ENCODE assay signal across 11 mouse cellular contexts in the genomic region with DNA sequence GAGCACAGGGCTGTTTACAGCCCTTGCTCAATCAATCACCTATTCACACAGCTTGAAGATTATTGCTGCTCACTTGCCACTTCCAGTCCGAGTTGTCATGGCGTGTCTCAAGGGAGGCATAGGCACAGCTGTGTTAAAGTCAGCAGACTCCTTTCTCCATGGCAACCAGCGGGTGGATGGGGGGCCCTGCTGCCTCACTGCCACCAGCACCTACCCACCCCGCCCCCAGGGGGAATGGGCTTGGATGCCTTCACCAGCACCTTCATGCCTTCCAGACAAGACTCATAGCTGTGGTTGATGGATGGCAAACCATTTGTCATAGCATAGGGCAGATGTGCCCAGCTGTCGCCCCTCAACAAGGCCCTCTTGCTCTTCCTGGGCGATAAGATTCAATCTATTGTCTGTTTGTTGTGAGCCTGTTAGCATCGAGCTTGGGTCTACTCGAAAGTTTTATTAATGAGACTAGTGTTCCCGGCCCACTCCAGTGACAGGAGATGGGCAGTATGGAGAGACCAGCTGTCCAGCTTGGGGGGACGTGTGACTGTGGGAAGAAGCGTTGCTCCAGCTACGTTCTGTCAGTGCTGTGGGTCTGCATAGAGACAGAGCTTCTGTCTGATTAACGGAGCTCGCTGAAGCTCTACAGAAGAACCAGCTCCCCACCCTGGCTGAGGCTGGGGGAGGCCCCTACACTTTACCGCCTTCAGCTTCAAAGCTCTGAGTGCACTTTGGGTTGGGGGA.
A peak's percentile ranks its signal among the peaks of the same experiment; 100 is the strongest.
DNase-seq lines count a peak whose midpoint lies in the region; ATAC-seq lines count a peak whose summit lies in the region.
"Had no signal": no experiment of that assay in that cellular context is flagged by ENCODE, and none has a peak within 500 bp of the region (broad histone marks: within the 10 kb centered on the region; RNA-seq: fewer than 3 reads in every experiment).

No protein-coding gene starts in this region.

- H3K36me3 ChIP-seq in forebrain, embryonic 15.5 days, result no peaks in the 10 kb centered on the region
- H3K36me3 ChIP-seq in forebrain, embryonic 11.5 days (ENCODE audit: control insufficient read depth, insufficient read depth, low read length), result no peaks in the 10 kb centered on the region
- H3K36me3 ChIP-seq in midbrain, embryonic 10.5 days, result no peaks in the 10 kb centered on the region
- H3K36me3 ChIP-seq in stomach, embryonic 16.5 days (ENCODE audit: control insufficient read depth, insufficient read depth, low read length), result no peaks in the 10 kb centered on the region
- H3K36me3 ChIP-seq: liver, embryonic 15.5 days had no signal

- no peak overlapping the region for H3K4me2 ChIP-seq in forebrain, embryonic 15.5 days (replicated peaks)
- no peak overlapping the region for H3K4me2 ChIP-seq in forebrain, embryonic 11.5 days (ENCODE audit: low read depth, low read length, severe bottlenecking)
- no peak overlapping the region for H3K4me2 ChIP-seq in stomach, embryonic 16.5 days (ENCODE audit: low read depth, low read length)
- H3K4me2 ChIP-seq: liver, embryonic 15.5 days had no signal

- ATAC-seq in forebrain, embryonic 15.5 days (replicated peaks), result peak; percentile 35; the same call in 1 of the 2 replicates
- no peak for ATAC-seq in forebrain, embryonic 11.5 days (replicated peaks; ENCODE audit: low FRiP score)
- peak; percentile 11; the same call in 1 of the 2 replicates for ATAC-seq in stomach, embryonic 16.5 days (ENCODE audit: insufficient read depth, low FRiP score)
- no peak for ATAC-seq in megakaryocyte progenitor cell, adult 5-6 weeks (replicated peaks; ENCODE audit: poor library complexity)

- no peak for DNase-seq in forebrain, embryonic 11.5 days (ENCODE audit: low spot score)
- DNase-seq in right cerebral cortex, postnatal 10 days (ENCODE audit: low spot score in 2 of 2), result peak; percentile 40 to 41
- DNase-seq in right cerebral cortex, postnatal 36 days (ENCODE audit: low spot score in 2 of 2), result no peak
- DNase-seq in midbrain, embryonic 10.5 days (ENCODE audit: low spot score), result no peak
- DNase-seq in B cell, adult 2 months, result no peak
- DNase-seq: adrenal gland, postnatal 10 days; cerebellum, postnatal 25 days had no signal

- no peak overlapping the region for H3K9ac ChIP-seq in forebrain, embryonic 15.5 days (replicated peaks)
- no peak overlapping the region for H3K9ac ChIP-seq in forebrain, embryonic 11.5 days (ENCODE audit: low read length)
- no peak overlapping the region for H3K9ac ChIP-seq in stomach, embryonic 16.5 days (ENCODE audit: low read length)
- H3K9ac ChIP-seq: liver, embryonic 15.5 days had no signal

- WGBS in forebrain, embryonic 15.5 days, result 57% methylated on average over 15 of the region's 15 CpGs
- 75% methylated on average over 15 of the region's 15 CpGs for WGBS in forebrain, embryonic 11.5 days
- 75% methylated on average over 15 of the region's 15 CpGs for WGBS in midbrain, embryonic 10.5 days
- WGBS in stomach, embryonic 16.5 days, result 33% methylated on average over 15 of the region's 15 CpGs

- H3K27me3 ChIP-seq in forebrain, embryonic 15.5 days, result no peaks in the 10 kb centered on the region
- H3K27me3 ChIP-seq in forebrain, embryonic 11.5 days (ENCODE audit: control insufficient read depth, insufficient read depth, low read length), result no peaks in the 10 kb centered on the region
- no peaks in the 10 kb centered on the region for H3K27me3 ChIP-seq in midbrain, embryonic 10.5 days (ENCODE audit: low read depth, poor library complexity, severe bottlenecking)
- no peaks in the 10 kb centered on the region for H3K27me3 ChIP-seq in stomach, embryonic 16.5 days (ENCODE audit: control insufficient read depth, insufficient read depth, low read length)
- H3K27me3 ChIP-seq: liver, embryonic 15.5 days had no signal

- no peak overlapping the region for H3K27ac ChIP-seq in forebrain, embryonic 15.5 days (replicated peaks)
- no peak overlapping the region for H3K27ac ChIP-seq in forebrain, embryonic 11.5 days (ENCODE audit: low read depth, low read length)
- peak overlapping the region; percentile 63 for H3K27ac ChIP-seq in midbrain, embryonic 10.5 days (replicated peaks)
- no peak overlapping the region for H3K27ac ChIP-seq in stomach, embryonic 16.5 days (ENCODE audit: low read length)
- H3K27ac ChIP-seq: liver, embryonic 15.5 days had no signal

- no peaks in the 10 kb centered on the region for H3K9me3 ChIP-seq in forebrain, embryonic 15.5 days
- no peaks in the 10 kb centered on the region for H3K9me3 ChIP-seq in forebrain, embryonic 11.5 days (ENCODE audit: control insufficient read depth, low read length)
- H3K9me3 ChIP-seq in midbrain, embryonic 10.5 days (replicated peaks), result no peaks in the 10 kb centered on the region
- H3K9me3 ChIP-seq in stomach, embryonic 16.5 days (replicated peaks; ENCODE audit: control insufficient read depth, low read length), result no peaks in the 10 kb centered on the region
- H3K9me3 ChIP-seq: liver, embryonic 15.5 days had no signal

- H3K4me1 ChIP-seq in forebrain, embryonic 15.5 days, result peaks cover 7% of the 10 kb centered on the region
- peaks cover 5% of the 10 kb centered on the region; the same call in 1 of the 2 replicates for H3K4me1 ChIP-seq in forebrain, embryonic 11.5 days (replicated peaks; ENCODE audit: control insufficient read depth, insufficient read depth, low read length)
- H3K4me1 ChIP-seq in midbrain, embryonic 10.5 days, result peaks cover 19% of the 10 kb centered on the region
- peaks cover 7% of the 10 kb centered on the region; the same call in 1 of the 2 replicates for H3K4me1 ChIP-seq in stomach, embryonic 16.5 days (ENCODE audit: control insufficient read depth, insufficient read depth, low read length)
- H3K4me1 ChIP-seq: liver, embryonic 15.5 days had no signal

- no peak overlapping the region for H3K4me3 ChIP-seq in forebrain, embryonic 15.5 days
- H3K4me3 ChIP-seq in forebrain, embryonic 11.5 days (ENCODE audit: low read depth, low read length), result no peak overlapping the region
- no peak overlapping the region for H3K4me3 ChIP-seq in midbrain, embryonic 10.5 days
- H3K4me3 ChIP-seq in stomach, embryonic 16.5 days (replicated peaks; ENCODE audit: low read length), result no peak overlapping the region
- H3K4me3 ChIP-seq: liver, embryonic 15.5 days had no signal

Comparison
In these comparisons a context has a peak if more than half of its experiments do, and no peak if none do; other contexts are left out.
1. ATAC-seq: peak in forebrain, embryonic 15.5 days (single experiment) and stomach, embryonic 16.5 days (single experiment); none in forebrain, embryonic 11.5 days (single experiment) and megakaryocyte progenitor cell, adult 5-6 weeks (single experiment).
2. DNase-seq: peak in right cerebral cortex, postnatal 10 days (2 of 2); none in forebrain, embryonic 11.5 days (single experiment), right cerebral cortex, postnatal 36 days (0 of 2), midbrain, embryonic 10.5 days (single experiment) and B cell, adult 2 months (0 of 2).